Mouse (Mus musculus): ENCODE results near the gene Cdhr3. TPM values are rescaled to one million over a fixed set of nuclear protein-coding genes. Genes with fewer than 3 reads are reported as not detected.
A peak's percentile ranks its signal among the peaks of the same experiment; 100 is the strongest.

Gene Cdhr3
- total RNA-seq, 2 experiments from 2014 or later: 2.1 to 2.7 TPM

DNA sequence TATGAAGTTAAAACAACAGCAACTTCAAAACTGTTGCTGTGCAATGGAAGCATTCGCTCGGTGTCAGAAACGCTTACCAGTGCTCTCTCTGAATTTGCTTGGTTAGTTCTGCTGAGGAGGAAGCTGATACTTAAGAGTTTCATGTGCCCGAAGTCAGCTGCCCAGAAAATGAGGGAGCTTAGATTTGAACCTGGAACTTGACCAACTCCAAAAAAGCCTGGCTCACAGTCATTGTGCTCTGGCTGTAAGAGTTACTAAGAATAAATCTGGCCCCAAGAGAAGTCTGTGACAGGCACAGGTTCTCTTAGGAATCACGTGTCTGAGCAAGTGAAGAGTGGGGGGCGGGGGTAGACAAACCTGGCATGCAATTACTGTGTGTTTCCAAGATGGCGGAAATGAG is 51.2 kb downstream of the Cdhr3 start:
- DNase-seq (ENCODE audit: low spot score in 2 of 2): no peak
- no peak overlapping the region for H3K4me3 ChIP-seq
- TF ChIP-seq CTCF (conservative IDR thresholded peaks at IDR 0.05): no peak
- no peak overlapping the region for H3K27ac ChIP-seq

DNA sequence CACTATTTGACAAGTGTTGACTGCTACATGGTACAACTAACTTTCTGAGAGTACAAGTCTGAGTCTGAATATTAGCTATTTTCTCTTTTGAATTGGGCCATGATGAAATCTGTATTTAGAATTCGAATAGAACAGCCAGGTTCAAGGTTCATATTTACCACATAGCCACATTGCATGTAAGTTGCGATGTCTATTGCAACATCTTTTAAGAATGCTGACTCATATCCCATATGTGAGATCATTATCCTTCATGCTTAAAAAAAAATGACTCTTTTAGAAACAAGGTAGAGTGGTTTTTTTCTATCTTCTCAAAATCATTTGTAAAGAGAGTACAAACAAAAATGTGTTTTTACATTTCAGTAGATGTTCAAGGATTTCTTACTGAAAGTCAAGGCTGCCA is 51.9 kb downstream of the Cdhr3 start:
- no peak overlapping the region for H3K27ac ChIP-seq
- no peak for DNase-seq (ENCODE audit: low spot score in 2 of 2)
- H3K4me3 ChIP-seq: no peak overlapping the region
- no peak for TF ChIP-seq CTCF (conservative IDR thresholded peaks at IDR 0.05)

DNA sequence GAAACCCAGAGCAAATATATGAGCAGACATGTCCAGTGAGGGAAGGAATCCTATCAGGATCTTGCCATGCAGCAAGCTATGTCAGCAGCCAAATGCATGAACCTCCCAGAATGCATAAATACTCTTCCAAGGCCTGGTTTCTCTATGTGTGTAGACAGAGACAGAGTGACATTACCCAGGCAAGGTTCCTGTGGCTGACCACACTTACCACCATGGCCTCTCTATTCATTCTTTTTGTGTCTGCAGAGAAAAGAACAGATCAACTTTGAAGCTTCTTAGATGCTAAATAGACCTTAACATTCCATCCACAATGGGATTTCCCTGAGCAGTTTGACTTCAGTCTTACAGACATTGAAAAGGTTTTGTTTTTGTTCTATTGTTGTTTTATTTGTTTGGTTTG is 54.0 kb downstream of the Cdhr3 start:
- no peak overlapping the region for H3K27ac ChIP-seq
- no peak for TF ChIP-seq CTCF (conservative IDR thresholded peaks at IDR 0.05)
- DNase-seq (ENCODE audit: low spot score in 2 of 2): no peak
- no peak overlapping the region for H3K4me3 ChIP-seq

DNA sequence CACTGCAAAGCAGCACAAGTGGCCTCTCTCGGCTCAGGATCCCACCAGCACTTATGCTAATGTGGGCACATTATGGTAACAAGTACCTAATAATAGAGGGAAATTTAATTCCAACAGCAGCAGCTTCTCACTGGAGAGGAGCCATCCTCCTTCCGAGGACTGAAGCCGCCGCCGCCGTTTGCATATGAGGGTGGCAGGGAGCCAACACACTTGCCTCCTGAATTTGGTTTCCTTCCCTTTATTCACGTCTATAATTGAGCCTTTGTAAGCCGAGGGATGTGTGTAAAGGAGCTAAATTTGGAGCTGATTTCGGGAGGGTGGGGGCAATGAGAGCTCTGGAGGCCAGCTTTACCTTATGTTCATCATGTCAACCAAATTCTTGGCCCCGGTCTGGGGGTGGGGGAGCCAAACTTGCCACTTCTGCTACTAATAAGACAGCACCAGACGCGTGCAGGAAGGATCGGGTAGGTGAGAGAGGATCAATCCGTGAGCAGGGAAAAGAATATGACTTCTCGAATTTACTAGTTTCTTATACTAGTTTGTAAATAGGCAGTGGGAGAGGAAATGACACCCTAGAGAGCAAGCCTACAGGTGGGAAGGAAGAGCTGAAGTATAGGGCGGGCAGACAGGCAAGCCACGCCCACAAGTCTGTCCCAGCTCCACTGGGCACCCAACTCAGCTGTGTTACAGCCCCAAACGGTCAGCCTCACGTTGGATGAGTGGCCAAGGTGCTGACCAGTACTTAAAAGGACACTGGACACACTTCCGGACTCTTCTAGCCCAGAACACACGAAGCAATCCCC is 56.8 kb downstream of the Cdhr3 start:
- peak overlapping the region; percentile 73 for H3K27ac ChIP-seq
- TF ChIP-seq CTCF (conservative IDR thresholded peaks at IDR 0.05): no peak

DNA sequence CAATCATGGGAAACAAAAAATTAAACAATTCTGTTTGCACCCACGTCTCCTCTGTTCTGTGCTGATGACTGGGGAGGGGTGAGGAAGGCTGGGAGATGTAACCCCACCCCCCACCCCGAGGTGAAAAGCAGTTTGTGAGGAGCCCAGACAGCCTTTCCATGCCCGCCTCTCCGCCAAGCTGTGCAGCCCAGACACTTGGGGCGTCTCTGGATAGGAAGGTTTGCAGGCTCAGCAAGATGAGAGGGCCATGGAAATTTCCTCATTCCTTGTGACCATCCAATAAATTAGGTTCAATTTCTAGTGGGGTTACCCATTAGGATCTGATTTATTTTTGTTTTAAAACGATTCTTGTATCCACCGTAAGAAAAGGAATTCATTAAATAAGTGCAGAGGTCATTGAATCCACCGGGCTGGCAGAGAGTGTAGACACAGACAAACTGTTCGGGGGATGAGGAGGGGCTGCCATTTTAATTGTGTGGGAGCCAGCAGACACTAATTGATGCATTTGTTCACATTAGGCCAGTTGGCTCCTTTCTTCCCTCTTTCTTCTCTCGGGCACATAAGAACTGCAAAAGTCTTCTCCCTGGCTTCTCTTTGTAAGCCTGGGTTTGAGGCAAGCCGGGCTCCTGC is 57.5 kb downstream of the Cdhr3 start:
- TF ChIP-seq CTCF (conservative IDR thresholded peaks at IDR 0.05): no peak
- DNase-seq (ENCODE audit: low spot score in 2 of 2): no peak
- Histone ChIP-seq H3K4me3 (peak overlapping the region; percentile 31; the same call in 1 of the 2 replicates), H3K27ac (peak overlapping the region; percentile 73)

More for the DNA sequence above, 56.8 kb downstream of the Cdhr3 start:
- peak; percentile 71 to 83 for DNase-seq (ENCODE audit: low spot score in 2 of 2)
- H3K4me3 ChIP-seq: peak overlapping the region; percentile 31; the same call in 1 of the 2 replicates

DNA sequence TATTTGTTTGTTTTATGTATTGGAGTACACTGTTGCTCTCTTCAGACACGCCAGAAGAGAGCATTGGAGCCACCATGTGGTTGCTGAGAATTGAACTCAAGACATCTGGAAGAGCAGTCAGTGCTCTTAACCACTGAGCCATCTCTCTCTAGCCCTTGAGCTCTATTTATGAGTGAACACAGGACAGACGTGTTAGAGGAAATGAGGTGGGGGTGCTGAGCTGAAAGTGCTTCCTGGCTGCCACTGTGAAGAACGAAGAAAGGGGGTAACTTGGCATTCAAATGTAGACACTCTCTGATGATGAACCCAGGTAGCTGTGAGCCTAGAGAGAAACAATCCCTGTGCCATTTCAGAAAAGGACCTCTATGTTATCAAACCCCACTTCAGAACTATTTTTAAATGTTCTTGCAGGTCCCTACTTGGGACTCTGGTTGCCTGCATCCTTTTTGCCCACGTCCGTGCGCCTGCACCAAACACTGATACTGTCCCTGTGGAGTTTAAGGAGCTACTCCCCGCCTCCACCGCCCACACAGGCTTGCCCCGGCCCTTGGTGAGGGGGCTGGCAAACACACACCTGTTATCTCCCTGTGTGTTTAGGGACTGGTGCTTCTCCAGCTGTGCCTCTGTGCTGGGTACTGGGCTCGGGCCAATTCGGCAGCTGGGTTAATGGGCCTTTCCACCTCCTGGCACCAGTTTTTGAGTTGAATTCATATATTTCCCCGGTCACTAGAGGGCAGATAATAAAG is 58.2 kb downstream of the Cdhr3 start:
- TF ChIP-seq CTCF (conservative IDR thresholded peaks at IDR 0.05): peak; percentile 48
- no peak overlapping the region for H3K4me3 ChIP-seq
- no peak for DNase-seq (ENCODE audit: low spot score in 2 of 2)
- peak overlapping the region; percentile 73 for H3K27ac ChIP-seq

DNA sequence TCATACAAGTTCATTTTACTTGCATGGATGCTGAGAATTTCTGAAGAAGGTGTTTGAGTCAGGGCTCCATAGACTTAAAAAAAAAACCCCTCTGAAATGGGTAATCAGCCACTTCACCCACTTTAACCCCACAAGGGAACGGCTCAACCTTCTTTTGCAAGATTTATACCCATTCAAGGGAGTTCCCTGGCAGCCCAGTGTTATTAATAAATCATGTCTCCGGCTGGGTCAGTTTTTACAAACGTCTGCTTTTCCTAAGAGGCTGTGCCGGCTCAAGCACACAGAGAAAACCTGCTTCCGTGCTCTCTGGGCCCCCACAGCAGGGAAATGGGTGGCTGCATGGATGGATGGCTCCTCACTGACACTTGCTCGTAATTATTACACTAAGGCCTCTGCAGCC is 59.5 kb downstream of the Cdhr3 start:
- H3K4me3 ChIP-seq: no peak overlapping the region
- H3K27ac ChIP-seq: no peak overlapping the region
- TF ChIP-seq CTCF (conservative IDR thresholded peaks at IDR 0.05): no peak
- DNase-seq (ENCODE audit: low spot score in 2 of 2): no peak

DNA sequence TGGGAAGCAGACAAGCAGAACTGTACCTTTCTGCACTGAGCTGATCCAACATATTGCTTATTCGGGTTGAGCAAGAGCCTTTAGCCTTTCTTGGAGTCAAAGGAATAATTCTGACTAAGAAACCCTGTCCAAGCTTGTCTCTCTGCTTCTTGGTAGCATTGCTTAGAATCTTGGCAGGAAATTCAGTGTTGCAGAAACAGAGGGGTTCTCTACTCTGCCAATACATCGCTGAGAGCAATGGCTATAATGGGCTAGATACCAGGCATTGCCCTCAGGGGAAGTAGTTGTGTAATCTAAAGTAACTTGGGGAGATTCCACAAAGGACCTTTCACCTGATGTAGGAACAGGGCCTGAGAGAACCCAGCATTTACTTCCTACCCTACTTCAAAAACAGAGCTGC is 62.1 kb downstream of the Cdhr3 start:
- TF ChIP-seq CTCF (conservative IDR thresholded peaks at IDR 0.05): no peak

DNA sequence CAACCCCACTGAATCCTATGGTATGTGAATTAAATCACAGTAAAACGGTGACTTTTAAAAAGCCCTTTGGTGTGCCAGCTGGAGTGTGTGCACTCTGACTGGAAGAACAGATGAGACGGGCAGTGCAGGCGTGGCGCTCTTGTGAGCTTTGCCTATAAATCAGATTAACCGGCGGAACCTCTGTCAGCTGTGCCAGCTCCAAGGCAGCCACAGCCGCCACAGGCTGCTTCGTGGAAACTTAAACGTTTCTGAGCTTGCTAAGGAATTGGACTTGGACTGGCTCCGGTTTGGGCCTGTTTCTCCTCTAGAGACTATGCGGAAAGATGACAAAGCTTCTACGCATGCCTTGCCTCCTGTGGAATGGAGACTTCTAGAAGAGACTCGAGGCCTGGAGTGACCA is 62.6 kb downstream of the Cdhr3 start:
- no peak overlapping the region for H3K4me3 ChIP-seq
- H3K27ac ChIP-seq: no peak overlapping the region
- DNase-seq (ENCODE audit: low spot score in 2 of 2): no peak
- TF ChIP-seq CTCF (conservative IDR thresholded peaks at IDR 0.05): no peak

More for the DNA sequence above, 62.1 kb downstream of the Cdhr3 start:
- Histone ChIP-seq H3K27ac (no peak overlapping the region), H3K4me3 (no peak overlapping the region)
- DNase-seq (ENCODE audit: low spot score in 2 of 2): no peak

DNA sequence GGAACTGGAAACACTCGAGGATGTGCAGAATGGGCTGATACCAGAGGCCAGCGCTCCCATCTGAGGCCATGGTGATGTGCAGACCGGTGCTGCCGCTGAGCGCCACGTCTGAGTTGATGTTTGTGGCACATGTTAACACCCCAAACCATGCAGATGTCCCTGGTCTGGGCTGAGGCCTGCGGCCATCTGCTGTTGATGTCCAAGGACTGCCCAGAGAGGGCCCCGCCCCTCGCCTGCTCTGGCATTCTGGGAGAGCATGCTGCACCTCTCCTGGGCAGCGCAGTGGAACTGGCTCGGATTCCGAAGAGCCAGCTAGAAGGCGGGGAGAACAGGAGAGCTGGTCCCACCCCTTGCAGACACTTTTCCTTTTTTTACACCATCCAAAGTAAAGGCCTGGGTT is 64.0 kb downstream of the Cdhr3 start:
- no peak overlapping the region for H3K4me3 ChIP-seq
- no peak for TF ChIP-seq CTCF (conservative IDR thresholded peaks at IDR 0.05)
- no peak for DNase-seq (ENCODE audit: low spot score in 2 of 2)
- H3K27ac ChIP-seq: no peak overlapping the region

DNA sequence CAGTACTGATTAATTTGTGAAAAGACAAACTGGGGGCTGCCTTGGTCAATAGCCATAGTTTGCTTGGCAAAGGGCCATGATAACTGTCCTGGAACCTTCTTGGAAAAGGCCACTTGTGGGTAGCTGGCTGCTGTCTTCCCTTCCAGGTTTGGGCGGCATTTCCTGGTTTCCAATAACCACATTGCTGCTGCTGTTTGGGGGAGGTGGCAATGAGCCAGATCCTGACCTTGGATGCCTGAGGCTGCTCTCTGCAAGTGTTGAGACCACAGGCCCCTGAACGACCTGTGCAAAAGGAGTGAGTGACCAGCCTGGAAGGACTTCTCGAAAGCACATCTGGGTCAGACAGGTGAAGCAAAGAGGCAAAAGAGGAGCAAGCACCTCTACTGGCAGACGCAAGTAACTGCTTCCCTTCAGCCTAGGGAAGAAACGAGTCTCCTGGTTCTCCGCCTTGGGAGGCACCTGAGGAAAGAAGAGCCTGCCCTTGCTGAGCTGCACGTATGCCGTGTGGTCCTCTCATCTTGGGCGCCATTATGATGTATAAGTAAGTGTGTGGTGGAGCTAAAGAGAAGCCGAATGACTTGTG is 64.5 kb downstream of the Cdhr3 start:
- peak; percentile 70 for TF ChIP-seq CTCF (conservative IDR thresholded peaks at IDR 0.05)
- Histone ChIP-seq H3K4me3 (no peak overlapping the region), H3K27ac (no peak overlapping the region)
- no peak for DNase-seq (ENCODE audit: low spot score in 2 of 2)

DNA sequence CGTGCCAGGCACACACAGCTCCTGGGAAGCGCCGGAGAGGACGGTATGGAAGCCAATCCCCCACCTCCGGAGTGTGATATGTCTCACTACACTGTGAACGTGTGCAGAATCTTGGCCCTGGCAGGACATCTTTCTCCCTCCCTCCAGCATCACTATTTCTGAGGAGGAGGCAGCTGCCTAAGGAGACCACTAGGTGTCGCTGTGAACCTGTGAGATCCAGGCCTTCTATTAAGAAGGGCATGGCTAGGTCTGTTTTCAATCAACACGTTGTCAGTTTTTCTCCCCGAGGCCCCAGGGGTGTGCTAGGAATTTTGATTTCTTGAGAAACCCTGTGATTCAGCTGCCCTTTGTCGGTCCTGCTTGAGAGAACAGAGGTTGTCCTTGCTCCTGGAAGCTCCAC is 65.6 kb downstream of the Cdhr3 start:
- DNase-seq (ENCODE audit: low spot score in 2 of 2): peak; percentile 80 to 86
- Histone ChIP-seq H3K27ac (no peak overlapping the region; the same call in 1 of the 2 replicates), H3K4me3 (no peak overlapping the region)
- TF ChIP-seq CTCF (conservative IDR thresholded peaks at IDR 0.05): peak; percentile 95

DNA sequence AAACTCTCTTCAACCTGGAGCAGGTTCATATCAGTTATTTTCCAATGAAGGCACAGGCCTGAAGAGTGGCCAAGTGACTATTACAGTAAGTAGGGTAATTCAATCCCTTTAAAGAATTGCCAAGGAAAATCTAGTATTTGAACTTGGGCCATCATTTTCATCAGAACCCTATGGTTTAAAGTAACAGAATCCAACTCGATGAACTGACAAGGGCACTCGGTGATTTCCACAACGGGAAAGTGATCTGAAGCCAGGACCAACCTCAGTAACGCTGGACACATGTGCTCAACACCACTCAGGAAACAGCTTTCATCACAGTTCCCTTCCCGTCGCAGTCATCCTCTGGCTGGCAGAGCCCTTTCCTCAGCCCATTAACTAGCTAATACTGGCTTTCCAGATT is 68.2 kb downstream of the Cdhr3 start:
- H3K4me3 ChIP-seq: no peak overlapping the region
- TF ChIP-seq CTCF (conservative IDR thresholded peaks at IDR 0.05): no peak
- no peak overlapping the region for H3K27ac ChIP-seq
- DNase-seq (ENCODE audit: low spot score in 2 of 2): no peak
